Mouse (Mus musculus): ENCODE measurements around the gene Mettl25.

DNA sequence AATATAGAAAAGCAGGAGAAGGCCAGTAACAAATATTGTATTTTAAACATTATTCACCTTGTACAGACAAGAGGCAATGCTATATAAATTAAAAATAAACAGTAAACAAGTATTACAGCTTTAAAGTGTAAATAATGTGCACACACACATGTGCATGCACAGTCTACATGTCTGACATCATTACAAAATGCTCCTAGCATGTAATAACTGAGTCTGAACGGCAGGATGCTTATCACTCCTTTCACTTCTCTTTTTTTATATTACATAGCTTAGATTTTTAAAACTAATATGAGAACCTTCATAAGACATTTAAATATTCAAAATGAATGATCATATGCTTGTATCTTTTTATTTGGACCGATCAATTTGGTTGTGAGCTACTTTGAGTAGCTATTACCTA is 77.2 kb downstream of the Mettl25 start:
- TF ChIP-seq POLR2A (IDR thresholded peaks at IDR 0.05; ENCODE audit: insufficient read length, low read depth) (no peak), TCF3 (IDR thresholded peaks at IDR 0.05; ENCODE audit: insufficient read length, low read depth) (no peak), MAX (IDR thresholded peaks at IDR 0.05; ENCODE audit: low read depth) (no peak), USF1 (IDR thresholded peaks at IDR 0.05; ENCODE audit: low read depth) (no peak), REST (IDR thresholded peaks at IDR 0.05; ENCODE audit: insufficient read depth, insufficient read length) (no peak), E2F4 (IDR thresholded peaks at IDR 0.05; ENCODE audit: insufficient read depth) (no peak), POLR2AphosphoS2 (IDR thresholded peaks at IDR 0.05; ENCODE audit: insufficient read length, low read depth) (no peak)
